Mouse (Mus musculus) gastrocnemius, adult 2 months (tissue): ENCODE data around the gene 1810062G17Rik. TPM values are rescaled to one million over a fixed set of nuclear protein-coding genes. Genes with fewer than 3 reads are reported as not detected.
A peak's percentile ranks its signal among the peaks of the same experiment; 100 is the strongest.

ENCODE experiments used
- DNase-seq: peaks from one replicate; pipeline ENCODE4 v3.0.0; 2022
- H3K27ac ChIP-seq: fragments of 200-600 bp; 2 replicates; pipeline ENCODE4 v1.8.1; 2022; ENCODE audit warnings: mild to moderate bottlenecking
- H3K4me3 ChIP-seq: fragments of 200-600 bp; 2 replicates; pipeline ENCODE4 v1.8.1; 2022; ENCODE audit warnings: mild to moderate bottlenecking, moderate library complexity
- CTCF ChIP-seq: fragments of 200-600 bp; IDR thresholded peaks from 2 replicates; pipeline ENCODE4 v1.8.1; 2022; ENCODE audit warnings: antibody characterized with exemption, mild to moderate bottlenecking, moderate library complexity
- intact Hi-C: fragments of 180-260 bp; cut with DNase I; formaldehyde crosslinking; loops from one replicate; pipeline ENCODE4 v1.15.1; 2025
- long read RNA-seq, 2 experiments: library from polyadenylated mRNA; stranded (forward); transcript quantifications; one replicate each; pipeline ENCODE4 v2.0.0; 2021
- total RNA-seq, 2 experiments: library from RNA; stranded (reverse); gene quantifications; 2 replicates each; pipeline ENCODE4 v1.2.3; 2021

1810062G17Rik gene
- total RNA-seq: not detected
- long read RNA-seq, experiment 1: 0 reads
- long read RNA-seq, experiment 2: 0 reads

DNA sequence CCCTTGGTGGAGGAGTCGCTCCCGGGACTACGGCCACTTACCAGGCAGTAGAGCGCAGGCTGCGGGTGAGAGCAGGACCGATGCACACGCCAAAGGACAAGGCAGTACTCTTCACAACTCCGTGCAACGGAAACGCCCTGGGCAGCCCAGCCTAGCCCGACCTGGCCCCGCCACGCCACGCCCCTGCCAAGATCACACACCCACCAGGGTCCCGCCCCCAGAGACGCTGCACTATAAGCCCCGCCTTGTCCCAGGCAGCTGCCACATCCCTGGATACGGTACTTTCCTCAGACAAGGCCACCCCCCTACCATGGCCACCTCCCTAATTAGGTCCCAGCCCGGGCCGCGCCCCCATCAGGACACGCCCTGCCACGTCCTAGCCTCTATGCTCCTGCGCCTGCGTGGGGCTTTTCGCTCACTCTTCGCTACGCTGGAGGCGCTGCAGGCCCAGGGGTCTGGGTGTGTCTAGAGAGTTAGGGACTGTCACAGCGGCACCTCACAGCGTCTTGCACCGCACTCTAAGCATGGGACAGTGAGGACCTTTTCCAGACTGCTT lies at the start of gene 1810062G17Rik, which contains the start of gene Anxa5:
1810062G17Rik (plus strand) TSS at position 406 of the 556 bp plus-strand sequence.
Anxa5 (minus strand) TSS at position 363 of the 556 bp plus-strand sequence.
- intact Hi-C loops: loop anchor here (1.0 to 5.0 kb wide), 2 partner anchors 20 to 97 kb away; partner anchors contain the start of gene Ccna2
- peak; percentile 99 for DNase-seq
- peak within 1 kb of the TSS; percentile 98 for H3K4me3 ChIP-seq
- peak; percentile 64 for TF ChIP-seq CTCF
- peak within 1 kb of the TSS; percentile 96 for H3K27ac ChIP-seq

DNA sequence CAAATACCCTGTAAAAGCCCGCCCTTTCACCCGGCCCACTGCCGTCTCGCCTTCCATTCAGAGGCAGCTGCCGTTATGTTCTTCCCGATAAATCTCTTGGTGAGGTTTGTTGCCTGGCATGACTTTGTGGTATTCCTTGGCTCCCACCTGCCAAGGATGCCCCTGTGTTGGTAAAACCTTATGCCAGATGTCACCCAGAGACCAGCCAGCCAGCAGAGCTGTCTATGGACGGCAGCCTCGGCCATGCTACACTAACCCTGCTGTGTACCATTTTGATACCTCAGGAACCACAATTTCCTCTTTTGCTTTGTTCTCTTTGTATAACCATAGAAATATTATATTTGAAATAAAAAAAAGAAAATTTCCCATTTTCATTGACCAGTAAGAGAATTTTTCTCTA lies 48.4 kb upstream of the 1810062G17Rik start:
- no peak for TF ChIP-seq CTCF
- DNase-seq: no peak
- Histone ChIP-seq H3K27ac (no peak overlapping the region), H3K4me3 (no peak overlapping the region)
- intact Hi-C loops: no loop called here

DNA sequence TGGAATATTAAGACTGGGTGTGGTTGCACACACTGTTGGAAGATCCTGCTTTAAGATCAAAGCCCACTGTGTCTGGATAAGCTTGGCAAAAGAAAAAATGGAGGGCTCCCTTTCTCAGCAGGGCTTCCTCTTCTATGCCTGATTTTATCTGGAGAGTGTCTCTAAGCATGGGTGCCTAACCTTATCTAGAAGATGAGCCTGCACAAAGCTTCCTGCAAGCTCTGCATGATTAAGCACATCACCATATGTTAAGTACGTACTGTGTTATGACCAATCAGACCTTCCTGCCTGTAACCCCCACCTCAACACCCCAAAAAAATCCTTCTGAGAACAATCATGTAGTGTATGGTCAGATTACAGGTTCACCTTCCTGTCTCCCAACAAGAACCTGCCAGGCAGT lies 45.4 kb upstream of the 1810062G17Rik start:
- no peak overlapping the region for H3K4me3 ChIP-seq
- TF ChIP-seq CTCF: no peak
- no peak for DNase-seq
- intact Hi-C loops: no loop called here
- H3K27ac ChIP-seq: no peak overlapping the region

DNA sequence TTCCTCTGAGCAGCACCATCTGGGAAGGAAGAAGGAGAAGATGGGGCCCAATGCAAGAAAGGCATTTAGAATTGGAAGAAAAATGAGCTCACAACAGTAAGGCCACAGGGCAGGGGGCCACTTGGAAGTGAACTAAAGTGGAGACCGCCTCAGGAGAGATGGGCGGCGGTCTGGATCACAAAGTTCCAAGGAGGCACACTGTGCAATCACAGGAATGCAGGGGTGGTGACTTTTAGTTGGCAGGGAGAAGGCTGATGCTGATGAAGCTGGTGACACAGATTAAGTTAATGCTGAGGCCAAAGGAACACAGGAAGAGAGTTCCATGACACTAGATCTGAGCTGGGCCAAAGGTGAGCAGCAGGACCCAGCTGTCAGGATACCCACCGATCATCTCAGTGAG lies 35.5 kb upstream of the 1810062G17Rik start:
- no peak overlapping the region for H3K4me3 ChIP-seq
- DNase-seq: no peak
- H3K27ac ChIP-seq: no peak overlapping the region
- no peak for TF ChIP-seq CTCF
- intact Hi-C loops: loop anchor here (5.0 kb wide), 1 partner anchor 57 kb away; no protein-coding TSS in a partner anchor

DNA sequence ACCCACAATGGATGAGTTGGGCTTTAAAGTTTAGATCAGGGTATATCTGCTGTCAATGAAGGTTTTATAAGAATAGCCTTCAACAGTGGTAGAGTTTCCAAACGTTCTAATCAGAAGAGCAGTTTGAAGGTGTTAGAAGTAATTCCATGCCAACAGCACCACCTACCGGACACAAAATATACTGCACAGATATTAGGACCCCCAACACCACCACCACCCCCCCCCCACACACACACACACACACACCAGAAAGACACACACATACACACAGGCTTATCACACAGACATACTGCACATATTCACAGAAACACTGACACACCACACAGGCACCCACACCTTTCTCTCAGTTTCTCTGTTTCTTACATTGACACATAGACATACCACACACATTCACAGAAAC lies 33.3 kb upstream of the 1810062G17Rik start:
- no peak for DNase-seq
- intact Hi-C loops: loop anchor here (1.0 to 5.0 kb wide), 2 partner anchors 55 to 232 kb away; no protein-coding TSS in a partner anchor
- Histone ChIP-seq H3K4me3 (no peak overlapping the region), H3K27ac (no peak overlapping the region)
- TF ChIP-seq CTCF: peak; percentile 65

DNA sequence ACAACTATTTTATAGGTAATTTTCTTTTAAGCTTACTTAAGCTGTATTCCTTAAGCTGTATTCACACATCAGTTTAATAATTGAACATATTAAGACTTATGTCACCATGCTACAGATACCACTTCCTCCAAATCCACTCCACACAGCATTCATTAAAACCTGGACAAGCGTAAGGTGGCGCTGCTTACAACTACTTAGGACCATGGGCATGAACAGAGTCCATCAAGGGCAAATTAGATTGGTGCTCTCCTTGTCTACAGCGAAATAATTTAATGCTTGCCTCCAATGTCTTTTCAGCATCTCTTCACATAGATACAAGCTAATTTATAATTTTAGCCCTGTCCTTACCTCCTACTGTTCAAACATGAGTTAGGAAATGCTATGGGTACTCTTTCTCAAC lies 29.7 kb upstream of the 1810062G17Rik start:
- intact Hi-C loops: no loop called here
- no peak for TF ChIP-seq CTCF

DNA sequence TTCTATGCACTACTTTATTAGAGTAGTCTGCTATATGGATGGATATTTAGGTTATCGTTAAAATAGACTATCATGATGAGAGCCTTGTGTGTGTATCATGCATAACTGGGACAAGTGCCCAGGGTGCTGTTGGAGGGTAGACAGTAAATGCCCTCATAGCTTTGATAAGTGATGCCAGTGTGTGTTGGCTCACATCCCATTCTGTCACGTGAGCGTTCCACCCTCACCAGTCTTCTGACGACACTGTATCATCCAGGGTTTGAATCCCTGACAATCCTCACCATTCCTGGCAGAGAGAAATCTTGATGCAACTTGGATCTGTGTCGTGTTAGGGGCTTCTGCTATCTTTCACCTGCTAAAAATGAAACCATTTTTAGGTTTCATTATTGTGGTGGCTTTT lies 29.2 kb upstream of the 1810062G17Rik start:
- no peak overlapping the region for H3K27ac ChIP-seq
- no peak for TF ChIP-seq CTCF

More for the DNA sequence above, 29.7 kb upstream of the 1810062G17Rik start:
- H3K4me3 ChIP-seq: no peak overlapping the region
- no peak overlapping the region for H3K27ac ChIP-seq
- no peak for DNase-seq

DNA sequence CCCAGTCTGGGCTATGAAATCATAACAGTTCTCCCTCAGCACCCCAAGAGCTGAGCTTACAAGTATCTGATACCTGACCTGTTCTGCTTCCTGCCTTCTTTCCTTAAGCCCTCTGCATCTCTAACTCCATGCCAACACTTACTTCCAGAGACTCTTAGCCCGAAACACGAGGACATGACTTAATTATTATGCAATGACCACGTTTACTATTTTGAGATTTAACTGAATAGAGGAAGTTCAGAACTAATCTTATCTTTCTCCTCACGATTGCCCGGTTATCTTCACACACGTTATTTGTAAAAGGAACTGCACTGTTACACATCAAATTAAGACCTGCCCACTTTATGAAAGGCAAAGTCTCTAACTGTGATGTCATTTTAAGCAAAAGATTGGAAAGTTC lies 28.8 kb upstream of the 1810062G17Rik start:
- Histone ChIP-seq H3K27ac (no peak overlapping the region), H3K4me3 (no peak overlapping the region)
- intact Hi-C loops: no loop called here
- no peak for DNase-seq
- TF ChIP-seq CTCF: no peak

More for the DNA sequence above, 29.2 kb upstream of the 1810062G17Rik start:
- H3K4me3 ChIP-seq: no peak overlapping the region
- no peak for DNase-seq
- intact Hi-C loops: no loop called here

DNA sequence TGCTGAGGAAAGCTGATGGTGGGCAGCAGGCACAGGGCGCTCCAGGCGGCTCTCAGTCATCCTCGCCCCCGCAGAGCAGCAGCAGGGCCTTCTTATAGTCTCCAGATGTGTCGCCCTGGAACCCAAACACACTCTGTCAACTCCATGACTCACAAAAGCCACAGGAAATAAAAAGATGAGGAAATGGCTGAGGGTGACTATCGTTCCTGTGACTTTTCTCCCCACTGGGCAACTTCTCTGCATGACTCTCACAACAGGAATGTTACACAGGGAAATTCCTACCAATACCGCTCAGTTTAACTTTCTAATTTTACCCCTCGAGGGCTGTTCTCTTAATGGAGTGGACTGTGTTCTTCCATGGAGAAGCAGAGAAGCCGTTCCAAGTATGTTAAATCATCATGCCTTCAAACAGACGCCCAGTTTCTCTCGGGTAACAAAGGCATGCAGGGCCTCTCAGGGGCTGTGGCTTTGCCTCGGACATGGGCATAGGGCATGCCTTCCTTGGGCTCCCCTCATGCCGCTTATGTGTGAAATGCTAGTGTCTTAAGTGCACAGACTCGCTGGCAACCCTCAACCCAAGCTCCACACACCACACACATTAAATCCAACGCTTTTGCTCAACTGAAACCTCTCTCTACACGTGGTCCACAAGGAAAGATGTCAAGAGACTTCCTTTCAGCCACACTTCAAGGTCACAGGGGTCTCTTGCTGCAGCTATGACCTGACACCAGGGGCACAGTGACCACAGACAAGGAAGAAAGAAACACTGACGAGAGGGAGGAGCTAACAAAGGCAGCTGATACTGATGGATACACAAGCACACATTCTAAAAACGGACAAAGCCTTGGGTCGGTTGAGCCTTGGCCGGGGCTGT lies 26.2 kb upstream of the 1810062G17Rik start:
- no peak overlapping the region for H3K4me3 ChIP-seq
- peak overlapping the region; percentile 35; the same call in 1 of the 2 replicates for H3K27ac ChIP-seq
- intact Hi-C loops: no loop called here
- no peak for TF ChIP-seq CTCF
- DNase-seq: peak; percentile 32

DNA sequence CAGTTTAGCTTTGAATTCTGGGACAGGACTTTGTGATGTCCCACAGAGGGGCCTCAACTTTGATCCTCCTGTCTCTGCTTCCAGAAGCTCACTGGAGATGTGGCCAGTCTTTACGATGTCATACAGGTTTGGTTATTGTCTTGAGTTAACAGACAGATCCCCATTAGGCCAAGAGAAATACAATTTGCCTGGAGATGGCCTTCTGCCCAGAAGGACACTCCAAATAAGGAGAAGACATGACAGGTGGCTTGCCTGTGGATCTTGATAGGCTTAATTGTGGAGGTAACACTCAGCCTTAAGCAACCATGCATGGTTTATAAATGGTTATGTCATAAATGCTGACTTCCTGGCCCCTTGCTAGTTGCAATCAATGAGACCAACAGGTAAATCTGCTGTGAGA lies 23.2 kb upstream of the 1810062G17Rik start:
- Histone ChIP-seq H3K4me3 (no peak overlapping the region), H3K27ac (no peak overlapping the region)
- intact Hi-C loops: no loop called here
- TF ChIP-seq CTCF: no peak
- no peak for DNase-seq

DNA sequence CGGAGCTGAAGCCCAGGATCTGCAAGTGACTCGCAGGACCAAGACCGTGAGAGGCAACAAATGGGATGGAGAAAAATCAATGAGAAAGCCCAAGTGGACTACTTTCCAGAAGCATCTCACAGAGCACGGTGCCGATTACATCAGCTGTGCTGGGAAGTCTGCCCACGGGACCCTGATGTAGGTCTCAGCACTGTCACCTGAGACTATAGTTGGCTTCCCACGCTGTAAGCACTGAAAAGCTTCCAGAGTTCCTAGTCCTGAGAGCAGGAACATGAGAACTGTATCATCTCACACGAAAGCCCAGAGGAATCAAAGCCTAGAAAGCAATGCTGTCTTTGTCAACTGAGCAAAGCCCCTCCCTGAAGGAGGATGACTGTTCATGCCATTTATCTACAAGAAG lies 20.6 kb upstream of the 1810062G17Rik start:
- DNase-seq: peak; percentile 77
- no peak for TF ChIP-seq CTCF
- Histone ChIP-seq H3K27ac (peak overlapping the region; percentile 31; the same call in 1 of the 2 replicates), H3K4me3 (no peak overlapping the region)
- intact Hi-C loops: no loop called here

DNA sequence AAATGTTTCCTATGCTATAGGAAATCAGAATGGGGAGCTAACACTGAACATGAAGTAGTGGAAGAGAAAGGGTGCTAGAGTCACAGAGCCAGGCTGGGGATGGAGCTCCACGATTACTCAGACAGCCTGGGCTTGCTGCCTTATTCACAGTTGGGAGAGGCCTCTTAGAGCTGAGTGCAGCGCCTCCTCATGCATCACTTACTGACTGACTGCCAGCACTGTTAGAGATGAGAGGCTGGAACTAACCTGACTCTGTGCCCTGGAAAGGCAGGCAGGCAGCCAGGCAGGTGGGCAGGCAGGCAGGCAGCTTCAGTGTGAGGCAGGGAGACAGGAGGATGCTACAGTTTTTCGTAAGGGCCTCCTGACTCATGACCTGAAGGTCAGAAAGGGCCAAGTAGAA lies 20.2 kb upstream of the 1810062G17Rik start:
- intact Hi-C loops: no loop called here
- no peak for TF ChIP-seq CTCF
- peak; percentile 67 for DNase-seq
- Histone ChIP-seq H3K4me3 (no peak overlapping the region), H3K27ac (no peak overlapping the region; the same call in 1 of the 2 replicates)

DNA sequence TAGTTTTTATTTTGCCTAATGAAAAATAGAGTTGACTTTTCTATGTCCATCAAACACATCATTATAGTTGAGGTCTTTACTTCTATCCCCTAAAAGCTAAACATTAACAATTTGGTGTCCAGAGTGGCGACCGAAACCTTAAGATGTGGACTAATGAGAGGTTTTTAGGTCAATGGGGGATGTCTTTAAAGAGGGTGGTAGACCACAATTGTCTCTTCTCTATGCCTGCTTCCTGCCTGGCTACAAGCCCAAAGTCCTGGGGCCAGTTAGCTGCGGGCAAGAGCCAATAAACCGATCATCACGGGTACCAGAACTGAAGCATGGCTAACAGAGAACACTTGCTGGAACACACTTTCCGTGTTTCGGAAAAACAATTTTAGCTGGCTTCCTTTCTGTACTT lies 15.0 kb upstream of the 1810062G17Rik start:
- no peak for TF ChIP-seq CTCF
- Histone ChIP-seq H3K4me3 (no peak overlapping the region), H3K27ac (no peak overlapping the region)
- no peak for DNase-seq
- intact Hi-C loops: no loop called here
